Mouse (Mus musculus) cerebellum, adult 2 months (tissue): ENCODE data around the gene Sec24b. TPM values are rescaled to one million over a fixed set of nuclear protein-coding genes. Genes with fewer than 3 reads are reported as not detected.

Experiments
- DNase-seq, 2 experiments: peaks; one replicate each; pipeline ENCODE4 v3.0.0; 2021
- H3K27ac ChIP-seq: fragments of 200-500 bp; 2 replicates; pipeline ENCODE4 v1.5.1; 2012; ENCODE audit warnings: low read length, control low read depth, inconsistent platforms; ENCODE audit not compliant: insufficient read depth
- H3K27me3 ChIP-seq: fragments of 200-500 bp; 2 replicates; pipeline ENCODE4 v1.6.1; 2012; ENCODE audit warnings: inconsistent platforms, mild to moderate bottlenecking, low read length, moderate library complexity; ENCODE audit not compliant: control insufficient read depth, insufficient read depth
- H3K4me1 ChIP-seq: fragments of 200-500 bp; 2 replicates; pipeline ENCODE4 v1.6.1; 2011; ENCODE audit warnings: low read length; ENCODE audit not compliant: control insufficient read depth, insufficient read depth
- H3K4me3 ChIP-seq: fragments of 200-500 bp; replicated peaks from 2 replicates; pipeline ENCODE3; 2011; ENCODE audit warnings: mild to moderate bottlenecking, low read depth, low read length, control low read depth; ENCODE audit not compliant: insufficient read depth
- CTCF ChIP-seq: fragments of 200-500 bp; IDR thresholded peaks from 2 replicates; pipeline ENCODE4 v1.5.1; 2011; ENCODE audit warnings: low read depth, mild to moderate bottlenecking, control low read depth, low read length, moderate library complexity, borderline replicate concordance; ENCODE audit not compliant: insufficient read depth
- POLR2A ChIP-seq: fragments of 200-500 bp; IDR thresholded peaks from 2 replicates; pipeline ENCODE4 v1.6.1; 2011; ENCODE audit warnings: low read length, control low read depth, borderline replicate concordance; ENCODE audit not compliant: insufficient read depth
- WGBS: fragments of 180-500 bp; shearing (Covaris S2); methylation state at CpG from one replicate; pipeline ENCODE4 v1.1.7; 2018; 5-methylcytosine and 5-hydroxymethylcytosine counted together
- polyA plus RNA-seq: library from polyadenylated mRNA; depleted of rRNA; stranded (reverse); fragments of >200 nt; gene quantifications from 2 replicates; pipeline ENCODE4 v1.2.3, GENCODE M21; 2012; rRNA removed

Gene Sec24b
- polyA plus RNA-seq = 65.8 and 69.6 TPM in 2 replicates

DNA sequence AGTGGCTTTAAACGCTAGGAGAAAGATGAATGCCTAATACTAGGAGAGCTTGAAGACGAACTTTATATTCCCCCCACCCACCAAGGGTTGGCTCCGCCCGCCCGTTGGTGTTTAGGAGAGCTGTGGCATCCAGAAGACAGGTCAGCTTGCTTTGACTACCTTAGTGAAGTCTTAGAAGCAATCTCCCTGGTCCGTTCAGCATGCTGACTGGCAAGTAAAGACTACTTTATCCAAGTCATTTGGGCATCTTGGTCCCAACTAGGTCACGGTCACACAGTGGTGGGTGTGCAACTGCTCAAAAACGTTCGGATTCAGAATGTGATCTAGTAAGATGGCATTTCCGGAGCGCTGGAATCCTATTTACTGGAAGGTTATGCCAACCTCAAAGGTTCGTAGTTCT lies at the start of gene Sec24b:
Gene Sec24b (minus strand): TSS at position 273 of the 400 bp plus-strand sequence.
- no peaks in the 10 kb centered on the region; the same call in 1 of the 2 replicates for H3K27me3 ChIP-seq
- H3K27ac ChIP-seq = peak within 1 kb of the TSS; percentile 55
- WGBS = 2% methylated on average over 12 of the region's 12 CpGs

DNA sequence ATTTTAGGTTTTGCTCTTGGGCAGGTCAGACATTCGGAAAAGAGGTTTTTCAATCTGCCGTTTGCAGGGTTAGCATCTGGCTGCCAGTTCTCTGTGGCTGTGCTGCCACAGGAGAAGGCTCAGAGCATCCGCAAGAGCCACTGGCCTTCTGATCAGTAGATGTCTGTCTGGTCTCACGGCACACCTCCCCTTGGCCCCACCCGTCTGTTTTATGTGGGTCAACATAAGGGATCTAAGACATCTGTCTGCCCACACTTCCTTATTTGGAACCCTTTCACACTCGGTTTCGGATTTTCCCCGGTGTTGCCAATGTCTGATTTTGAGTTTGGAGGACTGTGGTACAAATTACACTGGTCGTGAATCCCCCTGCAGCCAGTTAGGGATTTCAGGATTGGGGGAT lies 43.1 kb upstream of the Sec24b start:
- H3K4me3 ChIP-seq = no peak overlapping the region
- WGBS = 81% methylated on average over 9 of the region's 9 CpGs
- DNase-seq = no peak
- no peaks in the 10 kb centered on the region for H3K4me1 ChIP-seq
- TF ChIP-seq CTCF = no peak
- no peak for TF ChIP-seq POLR2A
- H3K27ac ChIP-seq = no peak overlapping the region
- H3K27me3 ChIP-seq = no peaks in the 10 kb centered on the region

More for the DNA sequence above, at the start of gene Sec24b:
- DNase-seq = peak; percentile 46 to 60
- TF ChIP-seq CTCF (no peak), POLR2A (no peak)
- H3K4me1 ChIP-seq = peaks cover 8% of the 10 kb centered on the region; the same call in 1 of the 2 replicates
- peak within 1 kb of the TSS; percentile 69 for H3K4me3 ChIP-seq

DNA sequence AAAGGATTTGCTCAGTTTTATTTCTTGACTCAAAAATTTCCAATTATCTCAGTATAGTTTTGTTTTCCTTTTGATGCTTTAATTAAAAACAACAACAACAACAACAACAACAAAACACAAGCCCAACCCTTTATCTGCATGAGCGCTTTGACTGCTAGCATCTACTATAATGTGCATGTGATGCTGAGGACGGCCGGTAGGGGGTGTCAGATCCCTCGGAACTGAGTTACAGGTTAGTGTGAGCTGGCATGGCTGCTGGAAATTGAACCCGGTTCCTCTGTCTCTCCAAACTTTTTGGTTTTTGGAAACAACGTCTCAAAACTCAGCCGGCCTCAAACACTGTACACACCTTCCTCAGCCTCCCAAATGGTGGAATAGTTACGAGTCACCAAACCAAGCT lies 42.1 kb upstream of the Sec24b start:
- H3K27ac ChIP-seq = no peak overlapping the region
- no peaks in the 10 kb centered on the region for H3K4me1 ChIP-seq
- H3K27me3 ChIP-seq = no peaks in the 10 kb centered on the region
- no peak overlapping the region for H3K4me3 ChIP-seq
- 76% methylated on average over 8 of the region's 8 CpGs for WGBS
- DNase-seq = no peak
- TF ChIP-seq POLR2A (no peak), CTCF (peak; percentile 17; the same call in 1 of the 2 replicates)

DNA sequence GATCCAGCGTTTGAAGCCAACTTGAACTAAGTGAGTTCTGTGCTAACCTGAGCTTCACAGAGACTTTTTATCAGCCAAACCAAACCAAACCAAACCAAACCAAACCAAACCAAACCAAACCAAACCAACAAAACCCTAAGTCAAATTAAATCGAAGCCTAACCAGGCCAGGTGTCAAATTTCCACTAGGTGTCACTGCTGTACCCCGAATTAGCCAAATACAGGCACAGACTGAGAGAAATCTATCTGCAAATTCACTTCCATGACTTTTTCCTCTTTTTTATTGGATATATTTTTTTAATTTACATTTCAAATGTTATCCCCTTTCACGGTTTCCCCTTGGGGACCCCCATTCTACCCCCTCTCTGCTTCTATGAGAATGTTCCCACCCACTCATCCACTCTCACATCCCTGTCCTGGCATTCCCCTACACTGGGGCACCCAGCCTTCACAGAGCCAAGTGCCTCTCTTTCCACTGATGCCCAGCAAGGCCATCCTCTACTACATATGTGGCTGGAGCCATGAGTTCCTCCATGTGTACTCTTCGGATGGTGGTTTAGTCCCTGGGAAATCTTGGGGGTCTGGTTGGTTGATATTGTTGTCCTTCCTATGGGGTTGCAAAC lies 33.9 kb upstream of the Sec24b start:
- 41% methylated on average over 5 of the region's 5 CpGs for WGBS
- H3K4me3 ChIP-seq = no peak overlapping the region

DNA sequence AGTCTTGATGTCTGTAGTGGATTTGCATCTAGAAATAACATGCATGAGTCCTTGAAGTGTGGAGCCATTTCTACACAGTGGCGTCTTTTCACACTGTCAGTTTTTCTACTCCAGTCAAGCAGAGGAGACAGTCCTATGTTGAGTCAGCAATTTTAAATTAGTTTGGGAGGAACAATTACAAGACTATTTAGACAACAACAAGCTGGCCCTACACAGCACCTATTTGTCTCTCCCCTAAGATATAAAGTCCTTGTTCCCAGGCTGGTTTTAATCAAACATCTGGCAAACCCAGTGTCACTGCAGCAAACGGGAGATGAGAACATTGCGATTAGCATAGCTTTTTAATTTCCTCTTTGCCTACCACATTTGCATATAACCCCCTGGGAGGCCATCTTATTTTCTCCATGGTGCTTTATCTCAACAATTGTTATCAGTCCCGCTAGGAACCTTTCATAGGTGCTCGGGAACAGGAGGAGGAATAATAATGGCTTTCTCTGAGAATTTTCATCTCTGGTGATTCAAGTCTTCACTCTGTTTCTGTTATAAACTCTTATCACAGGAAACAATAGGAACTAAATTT lies 32.9 kb upstream of the Sec24b start:
- TF ChIP-seq CTCF (no peak), POLR2A (no peak)
- no peaks in the 10 kb centered on the region for H3K4me1 ChIP-seq
- no peaks in the 10 kb centered on the region; the same call in 1 of the 2 replicates for H3K27me3 ChIP-seq
- H3K27ac ChIP-seq = no peak overlapping the region
- H3K4me3 ChIP-seq = no peak overlapping the region
- 50% methylated on average over 5 of the region's 5 CpGs for WGBS
- DNase-seq = no peak

More for the DNA sequence above, 33.9 kb upstream of the Sec24b start:
- peak; percentile 9 to 12 for DNase-seq
- peak; percentile 39; the same call in 1 of the 2 replicates for TF ChIP-seq CTCF
- no peak for TF ChIP-seq POLR2A
- Histone ChIP-seq H3K27ac (no peak overlapping the region), H3K27me3 (no peaks in the 10 kb centered on the region; the same call in 1 of the 2 replicates), H3K4me1 (no peaks in the 10 kb centered on the region)

DNA sequence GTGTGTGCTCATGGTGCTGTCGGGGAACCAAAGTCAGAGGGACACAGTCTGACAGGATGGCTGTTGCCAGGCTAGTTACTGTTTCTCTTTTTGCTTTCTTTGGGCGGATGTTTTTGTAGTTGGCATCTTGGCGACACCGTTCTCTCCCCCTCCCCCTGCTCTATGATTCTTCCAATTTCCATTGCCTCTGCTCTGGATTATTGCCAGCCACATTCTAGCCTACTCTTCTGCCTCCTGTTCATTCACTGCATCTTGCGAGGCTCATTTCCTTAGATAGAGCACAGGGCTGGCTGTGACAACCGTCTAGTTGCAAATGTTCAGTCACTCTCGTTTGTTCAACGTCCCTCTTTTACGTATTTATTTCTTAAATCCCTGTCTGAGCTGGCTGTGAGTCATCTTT lies 29.1 kb upstream of the Sec24b start:
- Histone ChIP-seq H3K4me3 (no peak overlapping the region), H3K27ac (no peak overlapping the region), H3K27me3 (no peaks in the 10 kb centered on the region; the same call in 1 of the 2 replicates), H3K4me1 (no peaks in the 10 kb centered on the region)
- WGBS = 37% methylated on average over 9 of the region's 9 CpGs
- no peak for DNase-seq
- TF ChIP-seq POLR2A (no peak), CTCF (no peak)

DNA sequence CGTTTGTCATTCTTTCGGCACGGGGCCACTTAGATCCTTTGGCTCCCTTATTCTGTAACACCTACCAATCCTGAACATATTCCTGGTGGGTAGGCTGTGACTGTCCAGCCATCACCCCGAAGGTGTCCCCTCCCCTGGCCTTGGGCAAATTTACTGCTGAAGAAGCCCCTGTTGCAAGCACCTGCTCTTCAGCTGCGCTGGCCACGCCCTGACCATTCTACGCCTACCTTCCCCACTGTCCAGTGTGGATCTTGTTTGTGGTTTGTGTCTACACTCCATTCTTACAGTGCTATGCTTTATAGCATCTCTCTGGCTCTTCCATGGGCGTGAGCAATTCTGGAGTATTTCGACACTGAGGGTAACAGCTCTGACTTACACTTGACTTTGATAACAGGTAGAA lies 27.3 kb upstream of the Sec24b start:
- no peaks in the 10 kb centered on the region for H3K4me1 ChIP-seq
- no peak for TF ChIP-seq POLR2A
- no peak for TF ChIP-seq CTCF
- DNase-seq = no peak
- no peaks in the 10 kb centered on the region; the same call in 1 of the 2 replicates for H3K27me3 ChIP-seq
- no peak overlapping the region for H3K27ac ChIP-seq
- H3K4me3 ChIP-seq = no peak overlapping the region
- 91% methylated on average over 9 of the region's 9 CpGs for WGBS

DNA sequence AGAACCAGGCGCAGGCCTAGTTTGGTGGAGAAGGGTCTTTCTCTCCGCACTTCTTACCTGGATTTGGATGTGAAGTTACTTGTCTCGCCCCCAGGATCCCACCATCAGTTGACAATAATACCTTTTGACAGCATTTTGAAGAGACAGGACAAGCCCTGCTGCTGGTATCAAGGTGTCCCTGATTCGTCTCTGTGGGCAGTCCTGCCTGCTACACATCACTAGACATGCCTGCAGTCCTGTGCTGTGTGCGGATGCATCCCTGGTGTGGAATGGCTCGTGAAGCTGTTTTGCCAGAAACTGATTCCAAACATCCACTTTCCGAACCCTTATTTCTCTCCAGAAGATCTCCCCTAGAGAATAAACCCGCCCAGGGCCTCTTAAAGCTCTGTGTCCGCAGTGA lies 26.1 kb upstream of the Sec24b start:
- no peaks in the 10 kb centered on the region for H3K4me1 ChIP-seq
- H3K27me3 ChIP-seq = no peaks in the 10 kb centered on the region; the same call in 1 of the 2 replicates
- DNase-seq = no peak
- WGBS = 80% methylated on average over 9 of the region's 9 CpGs
- TF ChIP-seq CTCF = no peak
- no peak for TF ChIP-seq POLR2A
- no peak overlapping the region for H3K27ac ChIP-seq
- no peak overlapping the region for H3K4me3 ChIP-seq
